Mouse (Mus musculus) layer of hippocampus, postnatal 10 days (tissue): ENCODE results near the gene Acot1. TPM values are rescaled to one million over a fixed set of nuclear protein-coding genes. Genes with fewer than 3 reads are reported as not detected.

Experiments
- DNase-seq, 2 experiments: peaks; one replicate each; pipeline ENCODE4 v3.0.0; 2021; ENCODE audit warnings: low spot score in 2 of 2
- total RNA-seq, 2 experiments: library from RNA; stranded (reverse); gene quantifications; 2 replicates each; pipeline ENCODE4 v1.2.3; 2021

Gene Acot1
- total RNA-seq, 2 experiments from 2014 or later, result 29.1 to 33.3 TPM

GRCm38 (mm10) chr12:84062336-84062735 is 53.0 kb downstream of the Acot1 start:
- DNase-seq, result no peak

- no peak for DNase-seq
Observed at GRCm38 (mm10) chr12:84063228-84063627, 53.9 kb downstream of the Acot1 start.

- no peak for DNase-seq
Observed at GRCm38 (mm10) chr12:84063833-84064232, 54.5 kb downstream of the Acot1 start.

GRCm38 (mm10) chr12:84064621-84065020 is 55.3 kb downstream of the Acot1 start:
- no peak for DNase-seq

- DNase-seq, result no peak
Observed at GRCm38 (mm10) chr12:84067752-84068151, 58.5 kb downstream of the Acot1 start.

Other genes starting within 250 kb of the Acot1 start
- gene Papln, start 245.9 kb upstream of the Acot1 start, total RNA-seq, result 1 to 10 TPM; 4.8 to 6.5 TPM
- gene Numb, start 87.6 kb upstream of the Acot1 start, total RNA-seq, result 10 to 100 TPM; 21.4 to 23.6 TPM
- gene Riox1, start 58.9 kb upstream of the Acot1 start, total RNA-seq, result 10 to 100 TPM; 14.3 to 16.4 TPM
- under 1 TPM in 1 of 2 experiments, not detected in 1; 0.18 TPM for gene Heatr4, start 24.6 kb upstream of the Acot1 start, total RNA-seq
- gene Acot2, start 21.6 kb upstream of the Acot1 start, total RNA-seq, result 10 to 100 TPM; 12.4 to 13.1 TPM
- 1 to 10 TPM; 2.0 to 2.3 TPM for gene Acot4, start 28.9 kb downstream of the Acot1 start, total RNA-seq
- gene Gm49366, start 29.4 kb downstream of the Acot1 start, total RNA-seq, result 1 to 10 TPM in 1 of 2 experiments, not detected in 1; 3.4 TPM
- 1 to 10 TPM; 1.2 to 1.4 TPM for gene Acot3, start 42.7 kb downstream of the Acot1 start, total RNA-seq
- gene Acot5, start 59.8 kb downstream of the Acot1 start, total RNA-seq, result 1 to 10 TPM; 4.0 to 4.7 TPM
- 1 to 10 TPM; 3.7 to 4.3 TPM for gene Acot6, start 91.2 kb downstream of the Acot1 start, total RNA-seq
- 10 to 100 TPM; 80.0 to 82.5 TPM for gene Dnal1, start 104.9 kb downstream of the Acot1 start, total RNA-seq
- 1 to 10 TPM; 5.9 to 6.6 TPM for gene Pnma1, start 139.0 kb downstream of the Acot1 start, total RNA-seq
- gene Elmsan1, start 209.4 kb downstream of the Acot1 start, total RNA-seq, result 10 to 100 TPM; 13.3 to 13.5 TPM